ENCODE assay signal across 8 mouse cellular contexts in genomic region chrX:77433811-77434192, GRCm38 (mm10).
A peak's percentile ranks its signal among the peaks of the same experiment; 100 is the strongest.
DNase-seq lines count a peak whose midpoint lies in the region; ATAC-seq and TF ChIP-seq lines count a peak whose summit lies in the region.

No protein-coding gene starts in this region.

- no peak overlapping the region for H3K27ac ChIP-seq in heart, embryonic 11.5 days (ENCODE audit: low read depth, low read length)
- H3K27ac ChIP-seq in thymus, adult 2 months (ENCODE audit: control insufficient read depth, insufficient read depth, low read length) = peak overlapping the region; percentile 81; the same call in 1 of the 2 replicates
- no peak overlapping the region for H3K27ac ChIP-seq in liver, embryonic 13.5 days

- no peaks in the 10 kb centered on the region for H3K27me3 ChIP-seq in heart, embryonic 11.5 days (ENCODE audit: control insufficient read depth, insufficient read depth, low read length)
- H3K27me3 ChIP-seq in thymus, adult 2 months (ENCODE audit: control insufficient read depth, insufficient read depth, low read length) = no peaks in the 10 kb centered on the region
- H3K27me3 ChIP-seq in liver, embryonic 13.5 days = no peaks in the 10 kb centered on the region

- ATAC-seq in heart, embryonic 11.5 days (replicated peaks; ENCODE audit: insufficient number of reproducible peaks, low FRiP score, low TSS enrichment) = peak; percentile 23; the same call in 1 of the 2 replicates
- ATAC-seq in liver, embryonic 13.5 days (ENCODE audit: low read depth) = peak; percentile 3; the same call in 1 of the 2 replicates
- no peak for ATAC-seq in CD4-positive, CD25-positive, alpha-beta regulatory T cell, adult 4 months

- H3K4me3 ChIP-seq in heart, embryonic 11.5 days (ENCODE audit: low read depth, low read length) = 0 out of 2 replicates have a peak overlapping the region, but pooled peaks have one; percentile 16
- peak overlapping the region; percentile 62 for H3K4me3 ChIP-seq in thymus, adult 2 months (ENCODE audit: control insufficient read depth, insufficient read depth, low read length)
- H3K4me3 ChIP-seq in liver, embryonic 13.5 days (replicated peaks) = peak overlapping the region; percentile 28

- DNase-seq in heart, postnatal 14 days = no peak
- DNase-seq in thymus, adult 2 months = no peak
- DNase-seq in thymus, postnatal 4 days = no peak
- DNase-seq in liver, embryonic 13.5 days = no peak
- no peak for DNase-seq in frontal cortex, postnatal 14 days (ENCODE audit: low spot score in 2 of 2)
- no peak for DNase-seq in right cerebral cortex, postnatal 36 days (ENCODE audit: low spot score in 2 of 2)

- no peak for TF ChIP-seq CTCF in thymus, adult 2 months (IDR thresholded peaks at IDR 0.05; ENCODE audit: borderline replicate concordance, control insufficient read depth, extremely low read depth, insufficient read depth, low read length, poor library complexity)

- intact Hi-C loops in heart, postnatal 14 days (cut with DNase I) = loop anchor here (1.0 to 5.0 kb wide), 3 partner anchors 75 to 203 kb away; no protein-coding TSS in a partner anchor

- H3K9me3 ChIP-seq in heart, embryonic 11.5 days (replicated peaks; ENCODE audit: control insufficient read depth, low read length) = no peaks in the 10 kb centered on the region
- H3K9me3 ChIP-seq in liver, embryonic 13.5 days (replicated peaks) = no peaks in the 10 kb centered on the region

- H3K36me3 ChIP-seq in heart, embryonic 11.5 days (ENCODE audit: control insufficient read depth, insufficient read depth, low read length) = no peaks in the 10 kb centered on the region
- H3K36me3 ChIP-seq in thymus, adult 2 months (ENCODE audit: control insufficient read depth, insufficient read depth, low read length) = no peaks in the 10 kb centered on the region
- no peaks in the 10 kb centered on the region for H3K36me3 ChIP-seq in liver, embryonic 13.5 days

- 13% methylated on average over 3 of the region's 3 CpGs for WGBS in heart, embryonic 11.5 days (ENCODE audit: insufficient replicate concordance)
- WGBS in thymus, adult 2 months = 29% methylated on average over 3 of the region's 3 CpGs
- WGBS in liver, embryonic 13.5 days (ENCODE audit: insufficient replicate concordance) = 19% methylated on average over 3 of the region's 3 CpGs

- no peaks in the 10 kb centered on the region for H3K4me1 ChIP-seq in heart, embryonic 11.5 days (ENCODE audit: control insufficient read depth, insufficient read depth, low read length)
- H3K4me1 ChIP-seq in thymus, adult 2 months (replicated peaks; ENCODE audit: control insufficient read depth, insufficient read depth, low read length) = no peaks in the 10 kb centered on the region; the same call in none of the 2 replicates
- peaks cover 6% of the 10 kb centered on the region for H3K4me1 ChIP-seq in liver, embryonic 13.5 days (replicated peaks)

- TF ChIP-seq POLR2A in thymus, adult 2 months (IDR thresholded peaks at IDR 0.05; ENCODE audit: control insufficient read depth, extremely low read depth, insufficient read depth, low read length, poor library complexity) = no peak

- H3K4me2 ChIP-seq in heart, embryonic 11.5 days = peak overlapping the region; percentile 54
- peak overlapping the region; percentile 55 for H3K4me2 ChIP-seq in liver, embryonic 13.5 days

- H3K9ac ChIP-seq in heart, embryonic 11.5 days (ENCODE audit: low read depth, low read length) = no peak overlapping the region
- no peak overlapping the region for H3K9ac ChIP-seq in liver, embryonic 13.5 days
